ENCODE assay signal across 8 mouse cellular contexts in the genomic region with DNA sequence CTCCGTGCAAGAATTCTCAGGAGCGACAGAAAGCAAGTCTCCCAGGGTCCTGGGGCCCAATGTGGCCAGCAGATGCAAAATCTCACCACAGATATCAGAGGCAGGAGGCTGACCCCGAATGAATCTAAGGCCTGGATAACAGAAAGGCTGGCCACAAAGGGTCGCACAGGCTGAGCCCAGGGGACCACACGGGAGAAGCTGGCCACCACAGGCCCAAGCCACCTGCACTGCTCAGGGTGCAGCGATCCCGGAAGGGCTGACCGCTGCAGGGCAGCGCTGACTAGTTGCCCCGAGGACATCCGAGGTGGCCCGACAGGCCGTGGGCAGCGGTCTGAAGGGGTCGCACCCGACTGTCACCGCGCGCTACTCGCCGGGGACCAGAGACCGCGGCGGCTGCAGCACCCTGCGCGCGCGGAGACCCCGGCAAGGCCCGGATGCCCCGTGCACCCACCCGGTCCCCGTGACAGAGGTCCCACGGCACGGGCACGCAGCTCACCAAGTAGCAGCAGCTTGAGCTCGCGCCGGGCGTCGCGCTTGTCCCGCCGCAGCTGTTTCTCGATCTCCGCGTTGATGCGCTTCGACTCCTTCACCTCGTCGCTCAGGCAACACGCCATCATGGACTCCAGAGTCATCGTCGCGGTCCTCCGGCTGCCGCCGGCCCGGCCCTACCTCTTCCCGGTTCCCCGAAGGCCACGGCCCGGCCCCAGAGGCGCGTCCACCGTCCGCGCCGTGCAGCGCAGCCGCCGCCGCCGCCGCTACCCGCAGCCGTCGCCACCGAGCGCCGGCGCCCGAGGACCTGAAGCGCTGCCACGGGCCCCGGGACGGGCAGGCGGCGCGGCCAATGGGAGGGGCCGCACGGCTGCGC. TPM values are rescaled to one million over a fixed set of nuclear protein-coding genes. Genes with fewer than 3 reads are reported as not detected.
DNase-seq lines count a peak whose midpoint lies in the region; ATAC-seq and TF ChIP-seq lines count a peak whose summit lies in the region.

No protein-coding gene starts in this region.

- H3K9me3 ChIP-seq in heart, embryonic 12.5 days (replicated peaks), result no peaks in the 10 kb centered on the region
- H3K9me3 ChIP-seq in ES-E14 (ENCODE audit: control insufficient read depth, insufficient read depth, low read depth, low read length), result no peaks in the 10 kb centered on the region
- H3K9me3 ChIP-seq in forebrain, embryonic 13.5 days (replicated peaks), result no peaks in the 10 kb centered on the region
- no peaks in the 10 kb centered on the region for H3K9me3 ChIP-seq in liver, embryonic 12.5 days (replicated peaks)
- no peaks in the 10 kb centered on the region for H3K9me3 ChIP-seq in stomach, postnatal 0 days (ENCODE audit: control insufficient read depth, low read length)

- WGBS in heart, embryonic 12.5 days, result under 1% methylated on average over 82 of the region's 93 CpGs
- whole genome bisulfite sequencing in forebrain, embryonic 13.5 days, result under 1% methylated on average over 85 of the region's 93 CpGs
- WGBS in liver, embryonic 12.5 days (ENCODE audit: insufficient replicate concordance), result under 1% methylated on average over 93 of the region's 93 CpGs
- under 1% methylated on average over 80 of the region's 93 CpGs for WGBS in stomach, postnatal 0 days

- H3K4me1 ChIP-seq in heart, embryonic 12.5 days (replicated peaks), result peaks cover 49% of the 10 kb centered on the region
- H3K4me1 ChIP-seq in ES-E14 (ENCODE audit: control insufficient read depth in 2 of 2, insufficient read depth in 2 of 2, low read length in 2 of 2, poor library complexity in 1 of 2), result peaks cover 5 to 20% of the 10 kb centered on the region in 2 experiments; a peak in 3 of 4 replicates
- H3K4me1 ChIP-seq in forebrain, embryonic 13.5 days, result peaks cover 42% of the 10 kb centered on the region
- peaks cover 69% of the 10 kb centered on the region for H3K4me1 ChIP-seq in liver, embryonic 12.5 days
- peaks cover 2% of the 10 kb centered on the region; the same call in 1 of the 2 replicates for H3K4me1 ChIP-seq in stomach, postnatal 0 days (replicated peaks; ENCODE audit: control insufficient read depth, insufficient read depth)

- ATAC-seq in heart, embryonic 12.5 days (ENCODE audit: insufficient number of reproducible peaks, low FRiP score), result peak; percentile 1; the same call in 1 of the 2 replicates
- peak; percentile 14 for ATAC-seq in forebrain, embryonic 13.5 days
- peak; percentile 5; the same call in 1 of the 2 replicates for ATAC-seq in liver, embryonic 12.5 days
- ATAC-seq in stomach, postnatal 0 days (ENCODE audit: low FRiP score, low TSS enrichment), result no peak; the same call in 1 of the 2 replicates

- peak overlapping the region; percentile 74 for H3K27ac ChIP-seq in heart, embryonic 12.5 days (ENCODE audit: poor library complexity, severe bottlenecking)
- no peak overlapping the region for H3K27ac ChIP-seq in ES-E14 (ENCODE audit: insufficient read depth, low read depth, low read length, poor library complexity, severe bottlenecking)
- H3K27ac ChIP-seq in forebrain, embryonic 13.5 days, result peak overlapping the region; percentile 80
- H3K27ac ChIP-seq in liver, embryonic 12.5 days, result peak overlapping the region; percentile 88
- peak overlapping the region; percentile 75 for H3K27ac ChIP-seq in stomach, postnatal 0 days (replicated peaks)

- intact Hi-C loops in heart, postnatal 36 days (cut with DNase I), result loop anchor here (10.0 kb wide), 1 partner anchor 160 kb away; the partner anchor contains the start of genes Dohh, Gm48551 and Gm48552

- DNase-seq in heart, postnatal 36 days, result no peak
- DNase-seq in ES-E14 (ENCODE audit: low read depth, low spot score), result no peak
- peak; percentile 38 for DNase-seq in stomach, postnatal 0 days (ENCODE audit: low spot score)
- DNase-seq in adrenal gland, adult 18-20 months (ENCODE audit: low spot score in 2 of 2), result no peak
- no peak for DNase-seq in layer of hippocampus, adult 8-10 months (ENCODE audit: low spot score in 2 of 2)

- peak overlapping the region; percentile 99 for H3K4me3 ChIP-seq in heart, embryonic 12.5 days
- peak overlapping the region; percentile 81 to 94 for H3K4me3 ChIP-seq in ES-E14 (ENCODE audit: insufficient read depth in 1 of 2, low read depth in 1 of 2, low read length in 2 of 2, poor library complexity in 1 of 2, severe bottlenecking in 1 of 2)
- peak overlapping the region; percentile 86 for H3K4me3 ChIP-seq in forebrain, embryonic 13.5 days
- peak overlapping the region; percentile 90 for H3K4me3 ChIP-seq in liver, embryonic 12.5 days
- H3K4me3 ChIP-seq in stomach, postnatal 0 days (ENCODE audit: low read depth, low read length), result peak overlapping the region; percentile 90

- TF ChIP-seq EP300 in stomach, postnatal 0 days (optimal IDR thresholded peaks at IDR 0.05), result no peak

- in situ Hi-C loops in ES-E14 (cut with MboI; ENCODE audit: low sequenced_read_pairs in 2 of 2, unreplicated experiment in 2 of 2), result no loop called here

- H3K9ac ChIP-seq in heart, embryonic 12.5 days, result peak overlapping the region; percentile 96
- peak overlapping the region; percentile 88 for H3K9ac ChIP-seq in ES-E14 (ENCODE audit: insufficient read depth, low read depth, low read length, poor library complexity, severe bottlenecking)
- H3K9ac ChIP-seq in forebrain, embryonic 13.5 days, result peak overlapping the region; percentile 85
- peak overlapping the region; percentile 93 for H3K9ac ChIP-seq in liver, embryonic 12.5 days
- H3K9ac ChIP-seq in stomach, postnatal 0 days (ENCODE audit: low read length), result peak overlapping the region; percentile 88

- TF ChIP-seq CTCF in stomach, postnatal 0 days (IDR thresholded peaks at IDR 0.05; ENCODE audit: low read depth), result no peak

- no peaks in the 10 kb centered on the region for H3K27me3 ChIP-seq in heart, embryonic 12.5 days (replicated peaks)
- H3K27me3 ChIP-seq in forebrain, embryonic 13.5 days, result no peaks in the 10 kb centered on the region
- no peaks in the 10 kb centered on the region for H3K27me3 ChIP-seq in liver, embryonic 12.5 days (replicated peaks)
- no peaks in the 10 kb centered on the region for H3K27me3 ChIP-seq in stomach, postnatal 0 days (ENCODE audit: control insufficient read depth, insufficient read depth, low read length)

- H3K4me2 ChIP-seq in heart, embryonic 12.5 days, result peak overlapping the region; percentile 99
- H3K4me2 ChIP-seq in forebrain, embryonic 13.5 days, result peak overlapping the region; percentile 99
- H3K4me2 ChIP-seq in liver, embryonic 12.5 days, result peak overlapping the region; percentile 98
- H3K4me2 ChIP-seq in stomach, postnatal 0 days (replicated peaks; ENCODE audit: low read depth), result peak overlapping the region; percentile 98

- H3K36me3 ChIP-seq in heart, embryonic 12.5 days, result peaks cover 8% of the 10 kb centered on the region
- peaks cover 6% of the 10 kb centered on the region; the same call in 1 of the 2 replicates for H3K36me3 ChIP-seq in ES-E14 (ENCODE audit: control insufficient read depth, insufficient read depth, low read length, poor library complexity, severe bottlenecking)
- peaks cover 12% of the 10 kb centered on the region; the same call in 1 of the 2 replicates for H3K36me3 ChIP-seq in forebrain, embryonic 13.5 days (ENCODE audit: poor library complexity, severe bottlenecking)
- H3K36me3 ChIP-seq in liver, embryonic 12.5 days, result peaks cover 29% of the 10 kb centered on the region
- no peaks in the 10 kb centered on the region for H3K36me3 ChIP-seq in stomach, postnatal 0 days (ENCODE audit: control insufficient read depth, insufficient read depth, low read length)

RNA-seq across cellular contexts. Expression of gene Gna11, which starts 0.5 kb away (rescaled TPM):
- polyA plus RNA-seq in heart, embryonic 12.5 days (2016; fragmentation: Nextera tagmentation; extraction: Ambion mirVana), result 58.4 and 66.2 TPM in 2 replicates
- total RNA-seq in heart, postnatal 36 days (2021), result 10 to 100 TPM; 50.7 to 51.7 TPM
- 52.1 and 53.4 TPM in 2 replicates for total RNA-seq in ES-E14 (2012; rRNA removed)
- 79.0 and 84.3 TPM in 2 replicates for polyA plus RNA-seq in forebrain, embryonic 13.5 days (2015; fragmentation: Nextera tagmentation; extraction: Ambion mirVana)
- polyA plus RNA-seq in liver, embryonic 12.5 days (2016; fragmentation: Nextera tagmentation; extraction: Ambion mirVana), result 27.7 and 28.3 TPM in 2 replicates
- 62.5 and 70.7 TPM in 2 replicates for polyA plus RNA-seq in stomach, postnatal 0 days (2015; fragmentation: Nextera tagmentation; extraction: Ambion mirVana)
- total RNA-seq in adrenal gland, adult 18-20 months (2021), result 10 to 100 TPM; 81.7 to 83.4 TPM
- total RNA-seq in layer of hippocampus, adult 8-10 months (2022), result 100 to 1,000 TPM; 106 to 120 (median 114) TPM

RNA-seq across cellular contexts. Expression of gene Aes, which starts 14.8 kb away (rescaled TPM):
- 636 and 677 TPM in 2 replicates for polyA plus RNA-seq in heart, embryonic 12.5 days (2016; fragmentation: Nextera tagmentation; extraction: Ambion mirVana)
- total RNA-seq in heart, postnatal 36 days (2021), result 1,000 to 10,000 TPM in 1 of 2 experiments, 100 to 1,000 TPM in 1; 977 to 1,076 TPM
- total RNA-seq in ES-E14 (2012; rRNA removed), result 102 and 145 TPM in 2 replicates
- polyA plus RNA-seq in forebrain, embryonic 13.5 days (2015; fragmentation: Nextera tagmentation; extraction: Ambion mirVana), result 430 and 502 TPM in 2 replicates
- polyA plus RNA-seq in liver, embryonic 12.5 days (2016; fragmentation: Nextera tagmentation; extraction: Ambion mirVana), result 263 and 270 TPM in 2 replicates
- 429 and 495 TPM in 2 replicates for polyA plus RNA-seq in stomach, postnatal 0 days (2015; fragmentation: Nextera tagmentation; extraction: Ambion mirVana)
- total RNA-seq in adrenal gland, adult 18-20 months (2021), result 1,000 to 10,000 TPM in 1 of 2 experiments, 100 to 1,000 TPM in 1; 911 to 1,138 TPM
- 100 to 1,000 TPM; 659 to 695 (median 670) TPM for total RNA-seq in layer of hippocampus, adult 8-10 months (2022)

RNA-seq across cellular contexts. Expression of gene Gna15, which starts 20.5 kb away (rescaled TPM):
- 1.9 and 2.3 TPM in 2 replicates for polyA plus RNA-seq in heart, embryonic 12.5 days (2016; fragmentation: Nextera tagmentation; extraction: Ambion mirVana)
- total RNA-seq in heart, postnatal 36 days (2021), result under 1 TPM; 0.73 to 0.78 TPM
- total RNA-seq in ES-E14 (2012; rRNA removed), result 11.8 and 16.6 TPM in 2 replicates
- 0.48 and 0.57 TPM in 2 replicates for polyA plus RNA-seq in forebrain, embryonic 13.5 days (2015; fragmentation: Nextera tagmentation; extraction: Ambion mirVana)
- polyA plus RNA-seq in liver, embryonic 12.5 days (2016; fragmentation: Nextera tagmentation; extraction: Ambion mirVana), result 7.0 and 7.3 TPM in 2 replicates
- 9.8 and 10.1 TPM in 2 replicates for polyA plus RNA-seq in stomach, postnatal 0 days (2015; fragmentation: Nextera tagmentation; extraction: Ambion mirVana)
- total RNA-seq in adrenal gland, adult 18-20 months (2021), result 1 to 10 TPM; 1.7 to 2.6 TPM
- total RNA-seq in layer of hippocampus, adult 8-10 months (2022), result 1 to 10 TPM; 2.5 to 9.7 (median 5.7) TPM

RNA-seq across cellular contexts. Expression of gene Tle2, which starts 29.8 kb away (rescaled TPM):
- 25.8 and 30.8 TPM in 2 replicates for polyA plus RNA-seq in heart, embryonic 12.5 days (2016; fragmentation: Nextera tagmentation; extraction: Ambion mirVana)
- 10 to 100 TPM in 1 of 2 experiments, 1 to 10 TPM in 1; 7.5 to 11.5 TPM for total RNA-seq in heart, postnatal 36 days (2021)
- 2.4 and 2.6 TPM in 2 replicates for total RNA-seq in ES-E14 (2012; rRNA removed)
- polyA plus RNA-seq in forebrain, embryonic 13.5 days (2015; fragmentation: Nextera tagmentation; extraction: Ambion mirVana), result 15.1 and 17.7 TPM in 2 replicates
- 4.8 and 5.1 TPM in 2 replicates for polyA plus RNA-seq in liver, embryonic 12.5 days (2016; fragmentation: Nextera tagmentation; extraction: Ambion mirVana)
- 4.8 and 6.9 TPM in 2 replicates for polyA plus RNA-seq in stomach, postnatal 0 days (2015; fragmentation: Nextera tagmentation; extraction: Ambion mirVana)
- total RNA-seq in adrenal gland, adult 18-20 months (2021), result 10 to 100 TPM; 58.2 to 65.6 TPM
- total RNA-seq in layer of hippocampus, adult 8-10 months (2022), result 10 to 100 TPM; 34.5 to 59.9 (median 38.5) TPM

RNA-seq across cellular contexts. Expression of gene S1pr4, which starts 44.6 kb away (rescaled TPM):
- 0.42 and 0.52 TPM in 2 replicates for polyA plus RNA-seq in heart, embryonic 12.5 days (2016; fragmentation: Nextera tagmentation; extraction: Ambion mirVana)
- 1 to 10 TPM in 1 of 2 experiments, under 1 TPM in 1; 0.61 to 1.3 TPM for total RNA-seq in heart, postnatal 36 days (2021)
- total RNA-seq in ES-E14 (2012; rRNA removed), result 0.94 and 1.9 TPM in 2 replicates
- 0.52 and 0.53 TPM in 2 replicates for polyA plus RNA-seq in forebrain, embryonic 13.5 days (2015; fragmentation: Nextera tagmentation; extraction: Ambion mirVana)
- 3.1 and 3.3 TPM in 2 replicates for polyA plus RNA-seq in liver, embryonic 12.5 days (2016; fragmentation: Nextera tagmentation; extraction: Ambion mirVana)
- polyA plus RNA-seq in stomach, postnatal 0 days (2015; fragmentation: Nextera tagmentation; extraction: Ambion mirVana), result 1.0 and 1.5 TPM in 2 replicates
- 1 to 10 TPM; 1.3 to 1.4 TPM for total RNA-seq in adrenal gland, adult 18-20 months (2021)
- total RNA-seq in layer of hippocampus, adult 8-10 months (2022), result under 1 TPM; 0.51 to 0.80 (median 0.58) TPM
